Mouse (Mus musculus) liver, adult 2 months (tissue): ENCODE measurements at regions not wholly inside any gene's neighbourhood (a gene's known extent, or its start where the extent isn't known, plus 50 kb on each side); places are given as distances from the start of the nearest gene placed in this dataset.

ENCODE experiments used
- DNase-seq: peaks from one replicate; pipeline ENCODE4 v3.0.0-alpha.2; 2011; ENCODE audit warnings: low read depth, low spot score; ENCODE audit errors: extremely low read depth
- H3K27ac ChIP-seq: fragments of 200-500 bp; replicated peaks from 2 replicates; pipeline ENCODE4 v1.5.1; 2012; ENCODE audit warnings: low read depth, mild to moderate bottlenecking, control low read depth, inconsistent platforms, low read length; ENCODE audit not compliant: insufficient read depth
- H3K27me3 ChIP-seq: fragments of 200-500 bp; 2 replicates; pipeline ENCODE4 v1.6.1; 2012; ENCODE audit warnings: mild to moderate bottlenecking, moderate library complexity, low read length, inconsistent platforms; ENCODE audit not compliant: control insufficient read depth, insufficient read depth
- H3K36me3 ChIP-seq: fragments of 200-500 bp; 2 replicates; pipeline ENCODE4 v1.6.1; 2012; ENCODE audit warnings: low read length, inconsistent platforms; ENCODE audit not compliant: control insufficient read depth, insufficient read depth
- H3K4me1 ChIP-seq: fragments of 200-500 bp; 2 replicates; pipeline ENCODE4 v1.6.1; 2011; ENCODE audit warnings: low read length; ENCODE audit not compliant: control insufficient read depth, insufficient read depth
- H3K4me3 ChIP-seq: fragments of 200-500 bp; 2 replicates; pipeline ENCODE4 v1.5.1; 2011; ENCODE audit warnings: low read depth, mild to moderate bottlenecking, control low read depth, low read length, moderate library complexity; ENCODE audit not compliant: insufficient read depth
- H3K79me2 ChIP-seq: fragments of 200-500 bp; 2 replicates; pipeline ENCODE4 v1.6.1; 2012; ENCODE audit warnings: inconsistent platforms, mild to moderate bottlenecking, low read length, moderate library complexity; ENCODE audit not compliant: control insufficient read depth, insufficient read depth
- H3K9ac ChIP-seq: fragments of 200-500 bp; 2 replicates; pipeline ENCODE4 v1.6.1; 2012; ENCODE audit warnings: low read depth, mild to moderate bottlenecking, control low read depth, inconsistent platforms, low read length
- CTCF ChIP-seq: fragments of 200-500 bp; IDR thresholded peaks from 2 replicates; pipeline ENCODE4 v1.5.1; 2011; ENCODE audit warnings: low read depth, low read length, control low read depth
- POLR2A ChIP-seq: fragments of 200-500 bp; IDR thresholded peaks from 2 replicates; pipeline ENCODE4 v1.6.1; 2011; ENCODE audit warnings: low read length, control low read depth; ENCODE audit not compliant: insufficient read depth; ENCODE audit errors: extremely low read depth
- WGBS: fragments of 180-500 bp; shearing (Covaris S2); methylation state at CpG from one replicate; pipeline ENCODE4 v1.1.7; 2018; 5-methylcytosine and 5-hydroxymethylcytosine counted together

GRCm38 (mm10) chr8:128594114-128594513, 91.3 kb upstream of the Itgb1 start:
- no peaks in the 10 kb centered on the region for H3K36me3 ChIP-seq
- 71% methylated on average over 2 of the region's 2 CpGs for WGBS
- H3K9ac ChIP-seq: no peak overlapping the region
- no peak overlapping the region for H3K27ac ChIP-seq
- H3K27me3 ChIP-seq: no peaks in the 10 kb centered on the region
- no peak overlapping the region for H3K4me3 ChIP-seq
- H3K4me1 ChIP-seq: peaks cover 2% of the 10 kb centered on the region; the same call in 1 of the 2 replicates
- peak; percentile 25 for DNase-seq
- H3K79me2 ChIP-seq: no peaks in the 10 kb centered on the region
- no peak for TF ChIP-seq POLR2A
- no peak for TF ChIP-seq CTCF

GRCm38 (mm10) chr8:128594780-128595179, 90.7 kb upstream of the Itgb1 start:
- H3K9ac ChIP-seq: no peak overlapping the region
- no peaks in the 10 kb centered on the region for H3K36me3 ChIP-seq
- no peaks in the 10 kb centered on the region for H3K79me2 ChIP-seq
- H3K27ac ChIP-seq: peak overlapping the region; percentile 67
- H3K27me3 ChIP-seq: no peaks in the 10 kb centered on the region
- H3K4me3 ChIP-seq: no peak overlapping the region
- WGBS: 32% methylated on average over 1 of the region's 1 CpGs
- DNase-seq: peak; percentile 30
- TF ChIP-seq POLR2A (no peak), CTCF (no peak)
- peaks cover 2% of the 10 kb centered on the region; the same call in 1 of the 2 replicates for H3K4me1 ChIP-seq

- no peaks in the 10 kb centered on the region for H3K79me2 ChIP-seq
- no peaks in the 10 kb centered on the region for H3K27me3 ChIP-seq
- no peak overlapping the region for H3K4me3 ChIP-seq
- TF ChIP-seq POLR2A: no peak
- TF ChIP-seq CTCF: no peak
- 70% methylated on average over 3 of the region's 3 CpGs for WGBS
- no peak overlapping the region for H3K9ac ChIP-seq
- H3K27ac ChIP-seq: no peak overlapping the region
- no peaks in the 10 kb centered on the region for H3K36me3 ChIP-seq
- no peaks in the 10 kb centered on the region for H3K4me1 ChIP-seq
- peak; percentile 12 for DNase-seq
Measured at GRCm38 (mm10) chr8:128605588-128605987, 79.9 kb upstream of the Itgb1 start.

- DNase-seq: no peak
- no peak overlapping the region for H3K4me3 ChIP-seq
- no peak overlapping the region for H3K27ac ChIP-seq
- WGBS: 88% methylated on average over 2 of the region's 2 CpGs
- no peaks in the 10 kb centered on the region for H3K36me3 ChIP-seq
- TF ChIP-seq CTCF (no peak), POLR2A (no peak)
- no peaks in the 10 kb centered on the region for H3K79me2 ChIP-seq
- H3K9ac ChIP-seq: no peak overlapping the region
- no peaks in the 10 kb centered on the region for H3K27me3 ChIP-seq
- H3K4me1 ChIP-seq: no peaks in the 10 kb centered on the region
Measured at GRCm38 (mm10) chr8:128608876-128609275, 76.6 kb upstream of the Itgb1 start.

- no peaks in the 10 kb centered on the region for H3K36me3 ChIP-seq
Measured at GRCm38 (mm10) chr8:128612607-128613006, 72.8 kb upstream of the Itgb1 start.

GRCm38 (mm10) chr8:128617854-128618253, 67.6 kb upstream of the Itgb1 start:
- DNase-seq: no peak
- no peaks in the 10 kb centered on the region for H3K27me3 ChIP-seq
- H3K27ac ChIP-seq: no peak overlapping the region
- H3K36me3 ChIP-seq: no peaks in the 10 kb centered on the region
- no peak overlapping the region for H3K9ac ChIP-seq
- H3K79me2 ChIP-seq: no peaks in the 10 kb centered on the region
- WGBS: 60% methylated on average over 1 of the region's 1 CpGs
- no peaks in the 10 kb centered on the region for H3K4me1 ChIP-seq
- TF ChIP-seq POLR2A (no peak), CTCF (no peak)
- H3K4me3 ChIP-seq: no peak overlapping the region

More at GRCm38 (mm10) chr8:128612607-128613006, 72.8 kb upstream of the Itgb1 start:
- H3K4me3 ChIP-seq: no peak overlapping the region
- H3K79me2 ChIP-seq: no peaks in the 10 kb centered on the region
- H3K9ac ChIP-seq: no peak overlapping the region
- WGBS: 82% methylated on average over 5 of the region's 5 CpGs
- no peak overlapping the region for H3K27ac ChIP-seq
- H3K4me1 ChIP-seq: no peaks in the 10 kb centered on the region
- no peak for TF ChIP-seq CTCF
- no peaks in the 10 kb centered on the region for H3K27me3 ChIP-seq
- DNase-seq: no peak
